Mouse (Mus musculus): ENCODE measurements around the gene Vsig1. TPM values are rescaled to one million over a fixed set of nuclear protein-coding genes. Genes with fewer than 3 reads are reported as not detected.

Vsig1 gene
- total RNA-seq (2021), result under 1 TPM; 0.17 to 0.18 TPM

GRCm38 (mm10) chrX:140907360-140907759 lies at the start of gene Vsig1:
TSS of gene Vsig1 (plus strand) at chrX:140907608.
- no peak for DNase-seq (ENCODE audit: extremely low spot score in 1 of 2, low spot score in 2 of 2)

GRCm38 (mm10) chrX:140862760-140863159 lies 44.6 kb upstream of the Vsig1 start:
- intact Hi-C loops (cut with DNase I), result no loop called here
- DNase-seq (ENCODE audit: extremely low spot score in 1 of 2, low spot score in 2 of 2), result no peak

More at GRCm38 (mm10) chrX:140907360-140907759, at the start of gene Vsig1:
- intact Hi-C loops (cut with DNase I), result no loop called here

GRCm38 (mm10) chrX:140863431-140863830 lies 44.0 kb upstream of the Vsig1 start:
- intact Hi-C loops (cut with DNase I), result no loop called here
- DNase-seq (ENCODE audit: extremely low spot score in 1 of 2, low spot score in 2 of 2), result no peak

- intact Hi-C loops (cut with DNase I), result no loop called here
Observed at GRCm38 (mm10) chrX:140887193-140887592, 20.2 kb upstream of the Vsig1 start.

GRCm38 (mm10) chrX:140891796-140892195 lies 15.6 kb upstream of the Vsig1 start:
- intact Hi-C loops (cut with DNase I), result no loop called here
- peak in 1 of 2 experiments; percentile 2 for DNase-seq (ENCODE audit: extremely low spot score in 1 of 2, low spot score in 2 of 2)

More at GRCm38 (mm10) chrX:140887193-140887592, 20.2 kb upstream of the Vsig1 start:
- no peak for DNase-seq (ENCODE audit: extremely low spot score in 1 of 2, low spot score in 2 of 2)

GRCm38 (mm10) chrX:140903487-140903886 lies 3.9 kb upstream of the Vsig1 start:
- DNase-seq (ENCODE audit: extremely low spot score in 1 of 2, low spot score in 2 of 2), result no peak
- intact Hi-C loops (cut with DNase I), result no loop called here

- intact Hi-C loops (cut with DNase I), result no loop called here
Observed at GRCm38 (mm10) chrX:140921321-140921720, 13.9 kb downstream of the Vsig1 start.

GRCm38 (mm10) chrX:140932066-140932465 lies 24.7 kb downstream of the Vsig1 start:
- intact Hi-C loops (cut with DNase I), result loop anchor here (10.0 kb wide), 1 partner anchor 427 kb away; no protein-coding TSS in a partner anchor
- peak in 1 of 2 experiments; percentile 16 for DNase-seq (ENCODE audit: extremely low spot score in 1 of 2, low spot score in 2 of 2)

More at GRCm38 (mm10) chrX:140921321-140921720, 13.9 kb downstream of the Vsig1 start:
- DNase-seq (ENCODE audit: extremely low spot score in 1 of 2, low spot score in 2 of 2), result peak; percentile 4 to 13

- no peak for DNase-seq (ENCODE audit: extremely low spot score in 1 of 2, low spot score in 2 of 2)
- intact Hi-C loops (cut with DNase I), result loop anchor here (10.0 kb wide), 1 partner anchor 428 kb away; no protein-coding TSS in a partner anchor
Observed at GRCm38 (mm10) chrX:140933263-140933662, 25.9 kb downstream of the Vsig1 start.

- no peak for DNase-seq (ENCODE audit: extremely low spot score in 1 of 2, low spot score in 2 of 2)
- intact Hi-C loops (cut with DNase I), result loop anchor here (10.0 kb wide), 1 partner anchor 431 kb away; no protein-coding TSS in a partner anchor
Observed at GRCm38 (mm10) chrX:140936271-140936670, 28.9 kb downstream of the Vsig1 start.

GRCm38 (mm10) chrX:140953618-140954017 lies 46.2 kb downstream of the Vsig1 start:
- intact Hi-C loops (cut with DNase I), result no loop called here
- no peak for DNase-seq (ENCODE audit: extremely low spot score in 1 of 2, low spot score in 2 of 2)

- DNase-seq (ENCODE audit: extremely low spot score in 1 of 2, low spot score in 2 of 2), result peak; percentile 92 to 94
- intact Hi-C loops (cut with DNase I), result no loop called here
Observed at GRCm38 (mm10) chrX:140956272-140956940, 49.0 kb downstream of the Vsig1 start, which contains the start of the genes Psmd10 and Atg4a. TSS of gene Psmd10 (minus strand) at chrX:140956728. TSS of gene Atg4a (plus strand) at chrX:140956907.

GRCm38 (mm10) chrX:140956959-140957358 lies 49.6 kb downstream of the Vsig1 start:
- intact Hi-C loops (cut with DNase I), result no loop called here
- peak in 1 of 2 experiments; percentile 3 for DNase-seq (ENCODE audit: extremely low spot score in 1 of 2, low spot score in 2 of 2)

- DNase-seq (ENCODE audit: extremely low spot score in 1 of 2, low spot score in 2 of 2), result no peak
- intact Hi-C loops (cut with DNase I), result no loop called here
Observed at GRCm38 (mm10) chrX:140978943-140979342, 71.5 kb downstream of the Vsig1 start.

GRCm38 (mm10) chrX:140979546-140979945 lies 72.1 kb downstream of the Vsig1 start:
- intact Hi-C loops (cut with DNase I), result no loop called here
- DNase-seq (ENCODE audit: extremely low spot score in 1 of 2, low spot score in 2 of 2), result peak; percentile 32 to 39

GRCm38 (mm10) chrX:140980163-140980562 lies 72.8 kb downstream of the Vsig1 start:
- peak in 1 of 2 experiments; percentile 12 for DNase-seq (ENCODE audit: extremely low spot score in 1 of 2, low spot score in 2 of 2)
- intact Hi-C loops (cut with DNase I), result no loop called here

GRCm38 (mm10) chrX:140983206-140983960 lies 76.0 kb downstream of the Vsig1 start:
- intact Hi-C loops (cut with DNase I), result no loop called here
- DNase-seq (ENCODE audit: extremely low spot score in 1 of 2, low spot score in 2 of 2), result peak in 1 of 2 experiments; percentile 10

GRCm38 (mm10) chrX:140984795-140985194 lies 77.4 kb downstream of the Vsig1 start:
- no peak for DNase-seq (ENCODE audit: extremely low spot score in 1 of 2, low spot score in 2 of 2)
- intact Hi-C loops (cut with DNase I), result no loop called here

- no peak for DNase-seq (ENCODE audit: extremely low spot score in 1 of 2, low spot score in 2 of 2)
- intact Hi-C loops (cut with DNase I), result no loop called here
Observed at GRCm38 (mm10) chrX:140985256-140985655, 77.8 kb downstream of the Vsig1 start.
